Mouse (Mus musculus): ENCODE data around the gene Hivep1.

- TF ChIP-seq CTCF (IDR thresholded peaks at IDR 0.05; ENCODE audit: low read depth, low read length), result no peak
- TF ChIP-seq GATA1 (IDR thresholded peaks at IDR 0.05; ENCODE audit: borderline replicate concordance, low read length), result no peak
- TF ChIP-seq TAL1 (conservative IDR thresholded peaks at IDR 0.05; ENCODE audit: low read depth, low read length), result no peak
- no peak for TF ChIP-seq POLR2AphosphoS5 (IDR thresholded peaks at IDR 0.05; ENCODE audit: insufficient replicate concordance, low read depth, low read length)
Measured at GRCm38 (mm10) chr13:42076751-42077302, 25.0 kb downstream of the Hivep1 start.

All from G1E (cell line).